ENCODE assay signal across 31 mouse cellular contexts in genomic region chr17:7623392-7623791, GRCm38 (mm10).
"Had no signal": no experiment of that assay in that cellular context is flagged by ENCODE, and none has a peak within 500 bp of the region (broad histone marks: within the 10 kb centered on the region; RNA-seq: fewer than 3 reads in every experiment).

No protein-coding gene starts in this region.

- H3K4me2 ChIP-seq: limb, embryonic 12.5 days; limb, embryonic 13.5 days; limb, embryonic 15.5 days; liver, embryonic 11.5 days; liver, embryonic 12.5 days; liver, embryonic 13.5 days; liver, embryonic 15.5 days; lung, embryonic 14.5 days; lung, embryonic 15.5 days; midbrain, embryonic 11.5 days; midbrain, embryonic 12.5 days; midbrain, embryonic 13.5 days; midbrain, embryonic 15.5 days; neural tube, embryonic 12.5 days had no signal

- H3K4me1 ChIP-seq: limb, embryonic 10.5 days; limb, embryonic 12.5 days; liver, embryonic 12.5 days; liver, embryonic 13.5 days; liver, embryonic 15.5 days; lung, embryonic 15.5 days; megakaryocyte, embryonic 14.5 days; midbrain, embryonic 10.5 days; midbrain, embryonic 12.5 days; midbrain, embryonic 15.5 days; neural tube, embryonic 12.5 days had no signal

- H3K9me3 ChIP-seq: limb, embryonic 10.5 days; limb, embryonic 12.5 days; limb, embryonic 13.5 days; limb, embryonic 15.5 days; liver, embryonic 12.5 days; liver, embryonic 13.5 days; liver, embryonic 15.5 days; lung, embryonic 15.5 days; midbrain, embryonic 10.5 days; midbrain, embryonic 12.5 days; midbrain, embryonic 13.5 days; midbrain, embryonic 15.5 days; neural tube, embryonic 12.5 days had no signal

- H3K9ac ChIP-seq: limb, embryonic 12.5 days; limb, embryonic 13.5 days; limb, embryonic 15.5 days; liver, embryonic 12.5 days; liver, embryonic 13.5 days; liver, embryonic 14.5 days; liver, embryonic 15.5 days; liver, postnatal 0 days; lung, embryonic 14.5 days; lung, embryonic 15.5 days; midbrain, embryonic 12.5 days; midbrain, embryonic 13.5 days; midbrain, embryonic 15.5 days; neural tube, embryonic 12.5 days had no signal

- H3K4me3 ChIP-seq: limb, embryonic 10.5 days; limb, embryonic 12.5 days; limb, embryonic 13.5 days; limb, embryonic 15.5 days; liver, embryonic 12.5 days; liver, embryonic 13.5 days; liver, embryonic 15.5 days; lung, embryonic 15.5 days; megakaryocyte, embryonic 14.5 days; midbrain, embryonic 10.5 days; midbrain, embryonic 12.5 days; midbrain, embryonic 13.5 days; midbrain, embryonic 15.5 days; neural tube, embryonic 12.5 days had no signal

- ATAC-seq: liver, embryonic 12.5 days; liver, postnatal 0 days; lung, postnatal 0 days; midbrain, embryonic 13.5 days; midbrain, embryonic 15.5 days; midbrain, embryonic 16.5 days had no signal

- DNase-seq: left cerebral cortex, postnatal 4 days; liver; liver, embryonic 13.5 days; liver, postnatal 0 days; lung, adult 18-20 months; lung, adult 2 months; lung, embryonic 14.5 days; lung, postnatal 10 days; lung, postnatal 14 days; lung, postnatal 36 days; lung, postnatal 4 days; midbrain, embryonic 14.5 days had no signal

- H3K36me3 ChIP-seq: limb, embryonic 10.5 days; limb, embryonic 12.5 days; limb, embryonic 13.5 days; limb, embryonic 15.5 days; liver, embryonic 12.5 days; liver, embryonic 13.5 days; liver, embryonic 15.5 days; lung, embryonic 15.5 days; midbrain, embryonic 10.5 days; midbrain, embryonic 12.5 days; midbrain, embryonic 13.5 days; midbrain, embryonic 15.5 days; neural tube, embryonic 12.5 days had no signal

- H3K27me3 ChIP-seq: limb, embryonic 12.5 days; limb, embryonic 13.5 days; limb, embryonic 15.5 days; liver, embryonic 12.5 days; liver, embryonic 13.5 days; liver, embryonic 15.5 days; lung, embryonic 15.5 days; megakaryocyte, embryonic 14.5 days; midbrain, embryonic 12.5 days; midbrain, embryonic 13.5 days; midbrain, embryonic 15.5 days; neural tube, embryonic 12.5 days had no signal

- H3K27ac ChIP-seq: limb, embryonic 10.5 days; limb, embryonic 12.5 days; limb, embryonic 13.5 days; limb, embryonic 15.5 days; liver, embryonic 12.5 days; liver, embryonic 13.5 days; liver, embryonic 14.5 days; liver, embryonic 15.5 days; lung, embryonic 15.5 days; macrophage; midbrain, embryonic 10.5 days; midbrain, embryonic 12.5 days; midbrain, embryonic 13.5 days; midbrain, embryonic 15.5 days; neural tube, embryonic 12.5 days had no signal
